Mouse (Mus musculus): ENCODE results near the gene Palmd. TPM values are rescaled to one million over a fixed set of nuclear protein-coding genes. Genes with fewer than 3 reads are reported as not detected.

Palmd gene
- polyA plus RNA-seq, 1 experiment = 0.11 TPM

GRCm38 (mm10) chr3:116991180-116991579 is 22.4 kb upstream of the Palmd start:
- H3K36me3 ChIP-seq (ENCODE audit: control insufficient read depth, insufficient read depth, low read length) = no peaks in the 10 kb centered on the region
- 58% methylated on average over 2 of the region's 2 CpGs for WGBS
- no peak overlapping the region for H3K27ac ChIP-seq (ENCODE audit: insufficient read depth, low read depth, low read length)
- TF ChIP-seq POLR2A (IDR thresholded peaks at IDR 0.05; ENCODE audit: low read depth, low read length) (no peak), CTCF (IDR thresholded peaks at IDR 0.05; ENCODE audit: extremely low read depth, insufficient read length, insufficient replicate concordance, low read depth, low read length) (no peak)
- H3K27me3 ChIP-seq (ENCODE audit: control insufficient read depth, insufficient read depth, low read length) = no peaks in the 10 kb centered on the region
- no peak overlapping the region for H3K4me3 ChIP-seq (ENCODE audit: low read depth, low read length)
- H3K4me1 ChIP-seq (ENCODE audit: control insufficient read depth, insufficient read depth, insufficient read length, low read length) = no peaks in the 10 kb centered on the region

- Histone ChIP-seq H3K4me3 (ENCODE audit: low read depth, low read length) (no peak overlapping the region), H3K4me1 (ENCODE audit: control insufficient read depth, insufficient read depth, insufficient read length, low read length) (no peaks in the 10 kb centered on the region), H3K27ac (ENCODE audit: insufficient read depth, low read depth, low read length) (no peak overlapping the region), H3K36me3 (ENCODE audit: control insufficient read depth, insufficient read depth, low read length) (no peaks in the 10 kb centered on the region), H3K27me3 (ENCODE audit: control insufficient read depth, insufficient read depth, low read length) (no peaks in the 10 kb centered on the region)
- WGBS = 68% methylated on average over 3 of the region's 3 CpGs
- TF ChIP-seq CTCF (IDR thresholded peaks at IDR 0.05; ENCODE audit: extremely low read depth, insufficient read length, insufficient replicate concordance, low read depth, low read length) = no peak
- TF ChIP-seq POLR2A (IDR thresholded peaks at IDR 0.05; ENCODE audit: low read depth, low read length) = no peak
Observed at GRCm38 (mm10) chr3:116988221-116988620, 19.4 kb upstream of the Palmd start.

GRCm38 (mm10) chr3:116986451-116986850 is 17.7 kb upstream of the Palmd start:
- Histone ChIP-seq H3K4me3 (ENCODE audit: low read depth, low read length) (no peak overlapping the region), H3K27ac (ENCODE audit: insufficient read depth, low read depth, low read length) (no peak overlapping the region), H3K27me3 (ENCODE audit: control insufficient read depth, insufficient read depth, low read length) (no peaks in the 10 kb centered on the region), H3K4me1 (ENCODE audit: control insufficient read depth, insufficient read depth, insufficient read length, low read length) (no peaks in the 10 kb centered on the region), H3K36me3 (ENCODE audit: control insufficient read depth, insufficient read depth, low read length) (no peaks in the 10 kb centered on the region)
- 45% methylated on average over 2 of the region's 2 CpGs for WGBS
- no peak for TF ChIP-seq CTCF (IDR thresholded peaks at IDR 0.05; ENCODE audit: extremely low read depth, insufficient read length, insufficient replicate concordance, low read depth, low read length)
- no peak for TF ChIP-seq POLR2A (IDR thresholded peaks at IDR 0.05; ENCODE audit: low read depth, low read length)

DNA sequence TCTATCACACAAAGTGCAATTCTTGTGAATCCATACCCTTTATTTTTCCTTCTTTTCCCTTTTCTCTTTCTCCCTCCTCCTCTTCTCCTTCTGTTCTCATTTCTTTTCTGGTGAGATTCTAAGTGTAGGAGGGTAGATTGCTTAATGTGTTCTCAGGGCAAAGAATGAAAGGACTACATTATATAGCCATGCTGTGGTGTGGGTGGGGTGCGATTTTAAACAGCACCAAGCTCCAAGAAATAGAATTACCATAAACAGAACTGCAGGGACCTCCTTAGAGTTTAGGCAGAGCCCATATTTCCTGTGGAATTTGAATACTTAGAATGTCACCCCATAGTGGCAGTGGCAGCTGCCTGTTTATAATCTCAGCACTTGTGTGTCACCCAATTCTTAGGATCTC is 17.0 kb upstream of the Palmd start:
- no peaks in the 10 kb centered on the region for H3K4me1 ChIP-seq (ENCODE audit: control insufficient read depth, insufficient read depth, insufficient read length, low read length)
- TF ChIP-seq POLR2A (IDR thresholded peaks at IDR 0.05; ENCODE audit: low read depth, low read length) (no peak), CTCF (IDR thresholded peaks at IDR 0.05; ENCODE audit: extremely low read depth, insufficient read length, insufficient replicate concordance, low read depth, low read length) (no peak)
- WGBS = 70% methylated on average over 1 of the region's 1 CpGs
- H3K4me3 ChIP-seq (ENCODE audit: low read depth, low read length) = no peak overlapping the region
- no peaks in the 10 kb centered on the region for H3K36me3 ChIP-seq (ENCODE audit: control insufficient read depth, insufficient read depth, low read length)
- no peaks in the 10 kb centered on the region for H3K27me3 ChIP-seq (ENCODE audit: control insufficient read depth, insufficient read depth, low read length)
- H3K27ac ChIP-seq (ENCODE audit: insufficient read depth, low read depth, low read length) = no peak overlapping the region

GRCm38 (mm10) chr3:116985042-116985455 is 16.3 kb upstream of the Palmd start:
- WGBS = 39% methylated on average over 1 of the region's 1 CpGs
- no peaks in the 10 kb centered on the region for H3K27me3 ChIP-seq (ENCODE audit: control insufficient read depth, insufficient read depth, low read length)
- no peaks in the 10 kb centered on the region for H3K36me3 ChIP-seq (ENCODE audit: control insufficient read depth, insufficient read depth, low read length)
- H3K27ac ChIP-seq (ENCODE audit: insufficient read depth, low read depth, low read length) = no peak overlapping the region
- TF ChIP-seq CTCF (IDR thresholded peaks at IDR 0.05; ENCODE audit: extremely low read depth, insufficient read length, insufficient replicate concordance, low read depth, low read length) (no peak), POLR2A (IDR thresholded peaks at IDR 0.05; ENCODE audit: low read depth, low read length) (no peak)
- H3K4me3 ChIP-seq (ENCODE audit: low read depth, low read length) = no peak overlapping the region
- no peaks in the 10 kb centered on the region for H3K4me1 ChIP-seq (ENCODE audit: control insufficient read depth, insufficient read depth, insufficient read length, low read length)

DNA sequence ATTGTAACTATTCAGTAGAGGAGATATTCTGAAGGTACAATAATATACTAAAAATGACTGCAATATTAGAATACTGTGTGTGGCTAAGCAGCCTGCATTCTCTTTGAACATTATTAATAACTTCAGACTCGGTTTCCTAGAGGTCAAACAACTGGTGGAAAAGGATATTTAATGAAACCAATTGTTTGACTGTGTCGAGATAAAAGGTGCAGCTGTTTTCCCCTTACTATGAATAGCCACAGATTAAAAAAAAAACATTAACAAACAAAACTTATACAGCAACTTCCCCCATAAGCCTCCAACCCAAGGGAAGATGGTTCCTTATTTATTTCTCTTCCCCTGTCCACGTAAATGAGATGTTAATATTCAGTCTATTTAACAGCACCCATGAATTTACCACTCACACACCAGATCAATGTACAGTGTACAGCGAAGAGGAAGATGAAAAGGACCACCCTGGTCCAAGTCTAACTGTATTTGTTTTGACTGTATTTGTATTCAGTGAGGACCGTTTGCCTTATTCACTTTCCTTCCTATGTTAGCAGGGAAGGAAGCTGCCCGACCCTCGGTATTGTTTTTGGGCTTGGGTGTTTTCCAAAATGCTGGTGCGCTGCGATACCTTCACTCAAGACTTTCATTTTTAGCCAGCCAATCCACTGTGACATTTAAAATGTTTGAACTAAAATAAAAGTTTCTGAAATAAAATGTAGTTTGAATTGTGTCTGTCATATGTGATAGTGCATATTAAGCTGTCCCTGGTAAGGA is 13.2 kb upstream of the Palmd start:
- TF ChIP-seq POLR2A (IDR thresholded peaks at IDR 0.05; ENCODE audit: low read depth, low read length) (no peak), CTCF (IDR thresholded peaks at IDR 0.05; ENCODE audit: extremely low read depth, insufficient read length, insufficient replicate concordance, low read depth, low read length) (no peak)
- no peaks in the 10 kb centered on the region for H3K27me3 ChIP-seq (ENCODE audit: control insufficient read depth, insufficient read depth, low read length)
- no peak overlapping the region for H3K4me3 ChIP-seq (ENCODE audit: low read depth, low read length)
- 61% methylated on average over 9 of the region's 9 CpGs for WGBS
- no peaks in the 10 kb centered on the region for H3K4me1 ChIP-seq (ENCODE audit: control insufficient read depth, insufficient read depth, insufficient read length, low read length)
- no peak overlapping the region for H3K27ac ChIP-seq (ENCODE audit: insufficient read depth, low read depth, low read length)
- H3K36me3 ChIP-seq (ENCODE audit: control insufficient read depth, insufficient read depth, low read length) = no peaks in the 10 kb centered on the region

- Histone ChIP-seq H3K4me3 (ENCODE audit: low read depth, low read length) (no peak overlapping the region), H3K27ac (ENCODE audit: insufficient read depth, low read depth, low read length) (no peak overlapping the region), H3K27me3 (ENCODE audit: control insufficient read depth, insufficient read depth, low read length) (no peaks in the 10 kb centered on the region), H3K36me3 (ENCODE audit: control insufficient read depth, insufficient read depth, low read length) (no peaks in the 10 kb centered on the region), H3K4me1 (ENCODE audit: control insufficient read depth, insufficient read depth, insufficient read length, low read length) (no peaks in the 10 kb centered on the region)
- 68% methylated on average over 5 of the region's 5 CpGs for WGBS
- TF ChIP-seq CTCF (IDR thresholded peaks at IDR 0.05; ENCODE audit: extremely low read depth, insufficient read length, insufficient replicate concordance, low read depth, low read length) (no peak), POLR2A (IDR thresholded peaks at IDR 0.05; ENCODE audit: low read depth, low read length) (no peak)
Observed at GRCm38 (mm10) chr3:116969786-116970185, 999 bp upstream of the Palmd start.
